Mouse (Mus musculus): ENCODE data around the gene Mast4. TPM values are rescaled to one million over a fixed set of nuclear protein-coding genes. Genes with fewer than 3 reads are reported as not detected.

Gene Mast4
- total RNA-seq, 2 experiments from 2014 or later, result 80.4 to 89.0 TPM

DNA sequence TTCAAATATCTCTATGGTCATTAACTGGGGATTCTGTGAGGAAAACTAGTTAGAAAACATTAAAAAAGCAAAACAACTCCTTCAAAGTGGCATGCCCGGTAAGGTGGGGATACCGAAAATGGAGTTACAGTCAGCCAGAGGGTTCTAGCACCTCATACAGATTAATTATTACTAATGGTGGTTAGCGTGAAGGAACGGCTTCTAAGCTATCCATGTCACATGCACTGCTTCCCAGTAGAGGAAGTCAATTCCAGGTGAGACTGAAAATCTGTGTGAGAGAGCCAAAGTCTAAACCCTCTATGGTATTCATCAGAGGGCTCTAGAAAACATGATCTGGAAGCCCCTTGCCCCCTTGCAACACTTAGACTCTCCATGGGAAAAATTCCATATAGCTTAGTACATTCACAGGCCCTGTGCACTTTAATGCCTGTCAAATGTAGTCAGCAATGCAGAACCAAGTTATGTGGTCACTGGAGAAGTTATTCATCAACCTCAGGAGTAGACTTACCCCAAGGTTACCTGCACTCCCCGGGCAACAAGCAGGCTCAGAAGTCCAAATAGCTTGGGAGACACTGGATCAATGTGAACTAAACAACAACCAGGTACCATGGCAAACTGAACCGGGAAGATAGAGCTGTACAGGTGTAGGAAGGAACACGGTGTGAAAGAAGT is 96.1 kb downstream of the Mast4 start:
- no peak for DNase-seq

DNA sequence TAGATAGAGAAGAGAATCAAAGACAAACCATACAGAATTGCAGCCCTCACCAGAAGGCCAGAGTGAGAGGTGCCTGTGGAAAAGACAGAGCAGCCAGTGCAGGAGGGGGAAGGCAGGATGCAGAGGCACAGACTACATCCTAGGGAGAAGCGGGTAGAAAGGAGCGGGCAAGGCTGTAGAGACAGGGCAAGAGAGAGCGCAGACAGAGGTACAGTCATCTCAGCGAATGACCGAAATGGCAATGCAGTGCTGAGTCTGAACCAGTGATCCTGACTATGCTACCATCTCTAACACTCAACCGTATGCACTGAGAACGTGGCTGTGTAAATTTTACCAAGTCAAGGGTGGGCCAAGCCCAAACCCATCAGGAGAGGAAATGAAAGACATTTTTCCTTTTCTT is 102.1 kb downstream of the Mast4 start:
- no peak for DNase-seq

DNA sequence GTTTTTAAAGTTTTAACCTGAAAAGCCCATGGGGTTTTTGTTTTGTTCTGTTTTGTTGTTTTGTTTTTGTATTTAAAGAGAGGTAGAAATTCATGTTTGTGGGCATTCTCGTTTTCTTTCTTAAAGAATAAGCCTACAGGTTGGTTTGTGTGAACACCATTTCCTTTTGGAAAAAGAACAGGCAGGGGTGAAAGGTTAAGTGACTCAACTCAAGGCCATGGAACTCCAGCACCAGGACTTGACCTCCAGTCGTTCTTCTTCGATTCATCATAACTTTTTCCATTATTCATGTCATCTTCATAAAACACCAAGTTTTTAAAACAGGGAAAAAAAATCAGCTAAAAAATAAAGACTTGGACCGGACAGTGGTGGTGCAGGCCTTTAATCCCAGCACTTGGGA is 105.2 kb downstream of the Mast4 start:
- no peak for DNase-seq

DNA sequence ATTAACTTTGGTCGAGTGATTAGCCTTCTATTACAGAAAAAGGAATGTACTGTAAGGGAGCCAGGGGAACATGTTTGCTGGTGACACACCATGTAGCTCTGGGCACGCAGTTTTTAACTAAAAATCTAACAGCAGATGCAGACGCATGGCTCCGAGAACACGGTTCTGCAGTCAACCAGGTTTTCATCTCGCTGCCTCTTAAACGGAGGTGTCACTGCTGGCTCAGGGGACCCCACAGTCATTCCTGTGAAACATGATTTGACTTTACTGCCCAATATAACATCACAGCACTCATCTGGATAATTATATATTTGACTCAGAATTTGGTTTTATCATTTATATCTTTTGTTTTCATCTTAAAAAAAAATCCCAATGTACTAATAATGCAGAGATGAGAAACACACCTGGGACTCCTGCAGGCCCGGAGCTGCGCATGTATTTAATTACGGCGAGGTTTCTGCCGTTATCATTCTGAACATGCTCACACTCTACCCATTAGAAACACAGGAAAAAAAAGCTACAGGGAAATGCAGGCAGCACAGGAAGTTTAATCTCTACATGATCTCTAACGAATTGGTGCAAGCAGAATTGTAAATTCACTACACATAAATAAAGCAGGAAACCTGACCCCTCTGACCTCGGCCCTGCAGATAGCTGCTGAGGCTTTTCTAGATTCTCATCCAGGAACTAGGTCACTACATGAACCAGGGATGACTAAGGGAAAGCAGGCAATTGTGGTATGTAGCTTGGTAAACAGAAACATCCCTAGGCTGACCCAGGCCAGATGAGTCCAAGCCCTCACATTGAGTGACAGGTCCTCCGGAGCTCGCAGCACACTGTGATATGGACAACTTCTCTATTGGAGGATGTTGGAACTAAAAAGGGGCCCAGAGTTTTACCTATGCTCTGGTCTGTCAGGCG is 108.1 kb downstream of the Mast4 start:
- DNase-seq, result no peak

DNA sequence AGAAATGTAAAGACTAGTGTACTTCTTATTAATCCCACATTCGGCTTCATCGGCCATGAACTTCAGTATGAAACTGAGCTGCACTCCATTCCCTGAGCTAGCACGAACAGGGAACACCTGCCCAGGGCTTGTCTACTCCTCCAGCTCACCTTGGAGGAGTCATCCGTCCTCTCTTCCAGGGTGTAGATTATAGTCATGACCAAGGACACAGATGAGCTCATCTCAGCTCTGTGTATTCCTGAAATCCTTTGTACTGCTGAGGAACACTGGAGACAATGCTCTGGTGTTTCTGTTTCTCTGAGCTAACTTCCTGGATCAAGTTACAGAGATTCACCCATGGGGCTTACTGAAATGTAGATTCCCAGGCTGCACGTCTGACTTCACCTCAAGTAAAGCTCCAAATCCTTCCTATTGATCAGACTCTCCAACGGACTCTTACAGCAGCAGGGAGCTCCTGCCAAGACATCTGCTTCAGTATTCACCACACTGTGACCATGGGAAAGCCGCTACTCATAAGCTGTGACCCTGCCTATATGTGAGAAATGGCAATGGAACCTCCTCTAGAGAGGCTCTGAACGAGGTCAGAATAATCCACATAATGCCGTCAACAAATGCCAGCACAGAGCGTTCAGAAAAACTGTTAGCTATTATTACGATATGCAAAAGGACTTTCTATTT is 108.9 kb downstream of the Mast4 start:
- no peak for DNase-seq

DNA sequence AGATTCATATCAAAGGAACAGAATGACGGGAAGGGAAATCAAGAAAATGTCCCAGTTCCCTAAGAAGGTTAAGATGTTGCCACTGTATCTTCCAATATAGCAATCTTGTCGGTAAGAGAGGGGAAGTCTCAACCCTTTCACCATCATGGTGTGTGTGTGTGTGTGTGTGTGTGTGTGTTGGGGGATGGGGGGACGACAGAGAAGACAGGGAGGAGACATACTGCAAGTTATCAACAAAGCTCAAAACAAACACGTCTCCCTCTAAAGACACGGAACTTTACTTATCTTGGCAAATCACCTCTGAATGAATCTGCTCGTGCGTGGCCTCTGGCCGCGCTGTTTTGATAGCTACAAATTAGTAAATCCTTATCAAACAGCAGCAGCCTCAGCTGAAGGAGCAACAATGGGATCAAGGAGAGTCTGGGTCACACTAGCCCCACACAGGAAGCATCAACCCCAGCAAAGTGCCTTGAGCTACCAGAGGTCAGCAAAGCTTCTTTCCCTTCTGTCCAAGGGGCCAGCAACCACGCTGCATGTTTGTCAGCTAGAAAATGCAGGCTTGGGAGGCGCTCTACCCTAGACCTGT is 113.7 kb downstream of the Mast4 start:
- no peak for DNase-seq

DNA sequence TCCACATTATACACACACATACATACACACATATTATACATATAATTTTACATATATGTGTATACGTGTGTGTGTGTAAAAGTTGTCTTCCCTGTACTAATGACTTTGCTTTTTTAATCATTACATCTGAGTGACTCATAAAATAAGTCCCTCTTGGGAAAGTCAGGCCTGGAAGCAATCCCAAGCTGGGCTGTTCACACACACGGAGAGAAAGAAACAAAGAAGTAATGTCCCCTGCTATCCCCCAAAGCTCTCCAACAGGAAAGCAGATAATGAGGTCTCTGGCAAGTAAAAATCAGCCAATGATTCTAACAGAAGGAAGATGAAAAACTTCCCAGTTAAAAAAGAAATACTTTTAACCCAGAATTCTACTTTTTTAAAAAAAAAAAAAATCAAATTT is 114.3 kb downstream of the Mast4 start:
- peak; percentile 67 for DNase-seq

DNA sequence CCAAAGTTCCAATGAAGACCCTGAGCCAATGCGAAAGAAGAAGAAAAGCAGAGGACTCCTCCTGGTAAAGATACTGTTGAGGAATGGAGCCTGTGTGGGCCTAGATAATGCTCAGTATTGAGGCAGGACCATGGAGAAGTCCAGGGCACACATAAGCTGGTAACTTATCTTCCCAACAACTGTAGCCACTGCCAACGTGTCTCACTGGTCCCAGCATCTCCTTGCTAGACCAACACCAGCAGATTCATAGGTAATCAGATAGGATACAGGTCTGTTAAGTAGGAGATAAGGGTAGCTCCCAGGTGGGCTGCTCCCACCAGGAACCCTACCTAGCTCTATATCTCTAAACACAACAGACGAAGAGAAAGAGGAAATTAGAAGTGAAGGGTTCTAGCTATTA is 116.8 kb downstream of the Mast4 start:
- no peak for DNase-seq

DNA sequence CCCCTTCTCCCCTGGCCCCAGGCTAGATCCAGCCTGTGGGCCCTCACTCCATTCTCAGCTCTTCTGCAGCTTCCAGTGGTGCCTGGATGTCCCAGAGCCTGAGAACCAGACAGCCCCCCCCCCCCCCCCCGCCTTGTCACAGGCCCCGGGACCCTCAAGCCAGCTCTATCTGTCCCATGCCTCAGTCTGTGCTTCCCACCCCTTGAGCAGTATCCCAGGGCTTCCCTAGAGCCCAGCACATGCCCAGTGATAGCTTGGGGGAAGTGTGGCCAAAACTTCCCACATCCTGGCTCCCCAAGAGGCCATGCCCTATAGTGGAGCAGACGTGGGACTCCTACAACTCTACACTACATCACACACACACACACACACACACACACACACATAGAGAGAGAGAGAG is 119.8 kb downstream of the Mast4 start:
- DNase-seq, result no peak

DNA sequence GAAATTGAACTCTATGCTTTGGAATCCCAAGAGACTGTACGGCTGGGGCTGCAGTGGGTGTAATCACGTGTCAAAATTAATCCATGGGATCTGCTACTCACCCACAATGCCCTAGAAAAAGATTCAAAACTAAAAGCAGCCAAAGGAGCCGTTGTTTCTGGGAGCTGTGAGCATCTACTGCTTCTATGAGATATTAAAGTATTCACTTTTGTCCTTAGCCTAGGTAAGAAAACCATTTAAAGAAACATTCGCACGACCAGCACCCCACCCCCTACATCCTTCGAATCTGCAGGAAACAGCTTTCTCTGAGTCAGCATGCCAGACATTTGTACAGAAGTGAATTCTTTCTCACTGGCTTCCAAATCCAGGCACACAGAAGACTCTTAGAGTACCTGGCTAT is 122.3 kb downstream of the Mast4 start:
- DNase-seq, result peak; percentile 19

DNA sequence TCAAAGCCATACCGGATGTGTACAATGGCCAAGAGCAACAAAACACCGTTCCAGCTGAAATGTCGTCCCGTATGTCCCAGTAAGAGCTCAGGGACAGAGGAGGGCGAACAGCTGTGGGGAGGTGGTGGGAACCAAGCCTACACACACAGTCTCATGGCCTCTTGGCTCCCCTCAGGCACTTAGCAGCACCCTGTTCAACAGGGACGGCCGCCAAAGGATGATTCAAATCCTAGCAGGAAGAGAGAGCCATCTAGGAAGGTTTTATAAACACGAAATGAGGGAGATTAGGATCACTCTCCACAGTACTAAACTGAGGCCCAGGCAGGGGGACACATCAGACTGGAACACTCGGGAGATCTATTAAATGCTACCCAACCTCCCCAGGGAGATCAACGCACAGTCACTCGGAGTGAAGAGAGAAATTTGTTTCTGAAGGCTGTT is 122.8 kb downstream of the Mast4 start:
- peak; percentile 75 for DNase-seq

DNA sequence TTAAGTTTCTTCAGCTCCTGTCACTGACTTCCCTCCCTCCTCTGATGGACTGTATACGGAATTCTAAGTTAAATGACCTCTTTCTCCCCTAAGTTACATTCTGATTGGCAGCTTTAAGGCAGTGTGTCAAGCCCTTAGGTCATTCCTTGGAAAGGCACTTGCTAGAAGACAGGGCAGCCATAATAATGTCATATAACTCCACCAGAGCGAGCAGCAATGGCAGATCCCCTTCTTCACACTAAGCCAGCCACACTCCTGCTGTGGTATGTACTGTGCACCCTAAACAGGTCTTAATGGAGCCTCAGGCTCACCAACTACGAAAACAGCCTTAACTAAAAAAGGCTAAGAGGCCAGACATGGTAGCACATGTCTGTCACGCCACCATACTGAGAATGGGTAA is 123.6 kb downstream of the Mast4 start:
- DNase-seq, result no peak

DNA sequence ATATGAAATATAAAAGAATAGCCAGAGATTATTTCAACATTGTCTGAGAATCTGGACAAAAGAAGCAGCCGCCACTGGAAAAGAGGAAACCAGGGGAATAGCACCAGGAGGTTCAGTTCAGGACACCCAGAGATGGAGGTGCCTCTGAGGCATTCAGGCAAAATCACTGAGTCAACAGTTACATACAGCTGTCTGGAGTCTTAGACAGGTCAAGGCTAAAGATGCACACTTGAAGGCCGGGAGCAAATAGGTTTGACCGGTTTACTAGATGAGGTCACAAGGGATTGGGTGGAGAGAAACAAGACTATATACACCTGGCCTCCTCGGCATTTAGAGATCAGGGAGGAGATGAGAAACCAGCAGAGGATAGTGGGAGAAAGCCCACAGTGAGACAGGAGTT is 127.1 kb downstream of the Mast4 start:
- DNase-seq, result no peak

DNA sequence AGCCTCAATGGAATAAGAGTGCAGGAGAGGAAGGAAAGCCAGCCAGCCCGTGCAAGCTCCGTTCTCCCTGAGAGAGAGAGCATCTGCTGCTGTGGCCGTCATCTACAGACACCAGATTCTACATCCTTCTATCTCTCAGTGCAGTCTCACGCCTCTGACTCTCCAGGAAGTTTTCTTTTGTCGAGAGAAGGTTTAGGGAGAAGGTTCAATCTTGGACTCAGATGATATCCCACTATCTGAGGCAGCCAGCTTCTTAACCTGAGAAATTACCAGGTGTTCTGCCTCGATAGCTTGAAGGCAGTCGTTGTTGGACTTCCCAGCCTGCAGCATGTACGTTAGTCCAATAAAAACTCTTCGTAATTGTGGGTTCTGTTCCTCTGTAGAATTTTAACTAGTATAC is 127.7 kb downstream of the Mast4 start:
- DNase-seq, result no peak

DNA sequence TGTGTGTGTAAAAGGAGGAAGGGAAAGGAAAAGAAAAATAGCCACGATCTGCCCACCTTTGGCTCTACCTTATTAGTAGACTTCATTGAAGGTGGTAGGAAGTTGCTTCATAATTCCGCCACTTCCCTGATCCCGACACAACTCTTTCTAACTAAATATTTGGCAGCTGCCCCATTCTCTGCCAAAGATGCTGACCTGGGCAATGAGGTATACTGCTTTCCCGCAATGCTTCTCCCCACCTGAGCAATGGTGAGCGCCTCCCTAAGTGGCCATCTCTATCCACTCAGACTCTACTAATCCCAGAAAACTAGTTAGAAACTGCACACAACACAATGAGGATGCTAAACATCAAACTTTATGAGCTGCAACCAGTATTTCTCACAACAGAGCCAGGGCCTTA is 129.1 kb downstream of the Mast4 start:
- DNase-seq, result no peak

DNA sequence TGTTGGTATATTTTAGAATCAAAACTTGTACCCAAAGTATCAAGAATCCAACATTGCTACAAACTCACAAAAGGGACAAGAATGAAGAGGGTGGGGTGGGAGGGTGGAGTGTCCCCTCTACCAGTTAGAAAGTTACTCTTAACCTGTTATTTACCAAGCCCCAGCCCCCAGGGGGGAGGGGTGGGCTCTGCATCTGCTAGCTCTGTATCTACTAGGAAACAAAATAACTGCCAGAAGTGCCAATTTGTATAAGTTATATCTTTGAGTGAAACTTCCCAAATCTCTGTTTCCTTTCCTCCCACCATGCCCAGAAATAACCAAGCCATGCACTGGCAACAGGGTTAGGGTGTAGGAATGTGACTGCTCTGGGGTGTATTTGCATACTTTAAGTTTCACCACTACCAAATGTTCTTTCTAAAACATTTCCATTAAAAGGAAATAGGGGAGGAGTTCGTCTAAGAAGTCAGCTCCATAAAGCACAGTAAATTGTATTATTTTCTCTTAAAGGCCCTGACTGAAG is 130.9 kb downstream of the Mast4 start:
- DNase-seq, result no peak

DNA sequence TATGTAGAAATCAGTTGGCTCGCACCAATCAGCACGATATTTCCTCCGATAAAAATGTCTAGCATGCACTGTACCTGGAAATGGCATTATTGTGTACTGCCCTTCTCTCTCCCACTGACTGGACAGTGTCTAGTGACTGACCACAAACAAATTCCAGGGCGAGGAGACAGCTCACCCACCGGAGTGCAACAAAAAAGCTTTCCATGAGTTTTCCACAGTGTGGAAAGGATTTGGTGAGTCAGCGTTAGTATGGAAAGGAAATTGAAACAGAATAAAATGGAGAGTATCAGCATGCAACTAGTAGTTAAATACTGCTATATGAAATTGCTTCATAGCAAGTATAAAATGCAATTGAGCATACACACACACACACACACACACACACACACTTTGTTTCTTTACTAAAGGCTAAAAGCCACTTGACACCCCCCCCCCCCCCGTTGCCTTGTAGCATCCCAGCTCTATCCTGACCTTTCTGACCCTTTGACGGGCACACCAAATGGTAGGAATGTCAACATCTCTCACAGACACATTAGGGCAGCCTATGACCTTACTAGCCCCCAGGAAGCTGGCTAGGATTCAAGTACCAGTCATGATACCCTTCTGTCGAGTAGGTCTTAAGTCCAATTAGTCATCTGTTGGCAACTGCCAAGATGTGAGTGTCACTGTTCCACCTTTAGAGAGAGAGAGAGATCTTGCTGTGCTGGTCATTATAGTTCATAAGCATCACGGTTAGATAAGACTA is 133.1 kb downstream of the Mast4 start:
- no peak for DNase-seq

DNA sequence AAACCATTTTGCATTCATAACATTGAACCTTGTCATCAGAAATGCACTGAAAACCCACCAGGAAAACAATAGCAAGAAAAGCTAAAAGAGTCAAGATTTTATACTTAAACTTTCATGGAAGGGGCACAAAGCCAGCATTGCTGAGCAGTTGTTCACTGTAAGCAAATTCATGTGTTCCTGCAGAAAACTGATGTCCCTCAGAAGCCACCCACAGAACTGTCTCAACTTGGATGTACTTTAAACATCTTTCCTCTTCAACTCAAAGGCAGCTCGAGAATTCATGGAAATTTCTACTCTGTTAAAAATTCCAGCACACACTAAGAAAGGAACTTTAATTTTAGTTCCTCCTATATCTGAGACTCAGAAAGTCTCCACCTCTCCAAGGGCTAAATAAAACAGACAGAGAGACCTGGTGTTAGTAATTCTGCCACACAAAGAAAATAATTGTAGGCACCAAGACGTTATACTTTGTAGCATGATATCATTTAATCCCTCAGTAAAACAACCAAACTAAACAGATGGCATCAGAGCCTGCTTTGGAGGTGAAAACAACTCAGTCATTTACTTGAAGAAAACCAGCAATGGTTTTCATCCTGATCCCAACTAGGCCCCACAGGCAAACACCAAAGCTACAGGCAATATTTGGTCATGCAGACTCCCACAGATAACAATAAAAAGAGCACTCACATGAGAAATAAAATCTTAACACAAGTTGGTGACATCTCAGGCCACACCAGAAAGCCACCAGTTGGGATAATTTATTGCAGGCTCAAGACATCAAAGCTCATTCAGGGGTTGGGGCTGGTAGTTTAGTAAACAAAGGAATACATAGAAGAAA is 134.3 kb downstream of the Mast4 start:
- DNase-seq, result no peak

DNA sequence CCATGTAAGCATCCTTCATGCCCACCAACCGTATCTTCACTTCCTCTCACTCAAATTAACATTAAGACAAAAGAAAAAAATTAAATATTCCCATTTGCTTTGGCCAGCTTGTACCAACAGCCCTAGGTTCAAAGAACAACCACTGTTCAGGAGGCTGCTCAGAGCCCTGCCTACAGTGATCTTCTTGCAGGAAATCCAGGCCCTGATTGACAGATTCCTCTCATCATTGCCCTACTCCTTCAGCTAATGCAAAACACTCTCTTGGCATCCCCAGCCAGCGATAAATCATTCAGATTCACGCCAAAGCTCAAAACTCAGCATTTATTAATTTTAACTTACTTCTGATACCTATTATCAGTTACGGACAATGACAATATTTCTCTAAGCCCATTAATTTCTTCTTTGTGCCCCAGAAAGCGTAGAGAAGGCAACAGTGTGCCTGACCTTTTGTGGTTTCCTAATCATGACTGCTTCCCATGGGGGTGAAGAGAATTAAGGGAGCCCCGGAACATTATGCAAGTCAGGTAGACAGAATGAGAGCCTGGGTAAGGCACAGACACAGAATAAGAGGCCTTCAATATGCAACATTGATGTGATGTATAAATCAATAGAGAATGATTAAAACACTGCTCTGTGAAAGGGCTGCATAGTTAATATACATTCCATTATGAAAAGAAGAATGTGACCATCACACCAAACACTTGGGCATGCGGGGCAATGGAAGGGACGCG is 135.9 kb downstream of the Mast4 start:
- DNase-seq, result no peak

DNA sequence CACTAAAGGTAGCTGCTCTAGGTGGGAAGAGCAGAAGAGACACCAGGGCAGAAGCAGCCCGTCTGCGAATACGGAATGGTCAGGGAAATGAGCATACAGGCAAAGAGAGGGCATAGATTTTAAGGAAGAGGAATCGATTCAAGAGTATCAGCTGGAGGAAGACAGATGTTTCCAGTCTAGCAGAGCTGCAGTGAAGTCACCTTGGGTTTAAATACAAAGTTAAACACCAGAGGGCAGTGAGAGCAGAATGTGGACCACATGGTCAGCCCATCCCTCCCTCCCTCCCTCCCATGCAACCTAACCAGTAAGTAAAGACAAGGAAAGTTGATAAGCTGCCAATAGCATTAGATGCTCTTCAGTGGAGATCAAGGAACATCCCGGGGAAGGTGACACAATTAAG is 138.0 kb downstream of the Mast4 start:
- DNase-seq, result no peak
